ENCODE assay signal across 7 mouse cellular contexts in the genomic region with DNA sequence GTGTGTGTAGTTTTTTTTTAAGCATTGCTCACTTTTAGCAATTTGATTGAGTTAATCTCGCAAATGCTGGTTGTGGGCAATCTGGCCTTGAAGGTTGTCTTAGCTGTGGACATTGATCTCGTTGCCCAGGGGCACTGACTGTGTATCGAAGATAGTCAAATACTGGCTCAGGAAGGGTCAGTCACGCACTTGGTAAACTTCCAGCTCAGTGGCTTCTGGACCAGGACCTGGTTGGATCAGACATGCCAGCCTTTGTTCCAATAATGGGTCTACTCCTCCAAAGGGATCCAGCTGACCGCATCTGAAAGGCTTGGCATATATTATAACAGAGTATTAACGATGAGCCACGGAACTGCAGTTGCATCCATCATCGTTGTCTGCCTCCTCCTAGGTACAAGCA.
"Had no signal": no experiment of that assay in that cellular context is flagged by ENCODE, and none has a peak within 500 bp of the region (broad histone marks: within the 10 kb centered on the region; RNA-seq: fewer than 3 reads in every experiment).

No protein-coding gene starts in this region.

- DNase-seq: lung, adult 2 months; lung, postnatal 14 days; lung, postnatal 36 days; right cerebral cortex, postnatal 14 days; thymus, adult 2 months; thymus, postnatal 25 days; thymus, postnatal 4 days had no signal
